Mouse (Mus musculus) E14TG2a.4 (cell line): ENCODE data around the gene Olig2.

ENCODE experiments used
- H3K27me3 ChIP-seq: 2 replicates; pipeline ENCODE4 v1.6.1; 2014; ENCODE audit warnings: low read length, control low read depth; ENCODE audit not compliant: insufficient read depth
- H3K36me3 ChIP-seq: 2 replicates; pipeline ENCODE4 v1.6.1; 2014; ENCODE audit warnings: low read length, control low read depth; ENCODE audit not compliant: insufficient read depth
- H3K4me1 ChIP-seq: replicated peaks from 2 replicates; pipeline ENCODE4 v1.6.1; 2014; ENCODE audit warnings: low read depth, low read length, control low read depth
- H3K4me3 ChIP-seq: replicated peaks from 2 replicates; pipeline ENCODE4 v1.5.1; 2014; ENCODE audit warnings: mild to moderate bottlenecking, low read length
- H3K9me3 ChIP-seq: 2 replicates; pipeline ENCODE4 v1.6.1; 2014; ENCODE audit warnings: low read length, control low read depth
- CTCF ChIP-seq: conservative IDR thresholded peaks from 2 replicates; pipeline ENCODE4 v1.5.1; 2014; ENCODE audit warnings: low read length
- NANOG ChIP-seq: IDR thresholded peaks from 2 replicates; pipeline ENCODE4 v1.6.1; 2014; ENCODE audit warnings: borderline replicate concordance, low read length, mixed read lengths
- POU5F1 ChIP-seq: IDR thresholded peaks from 2 replicates; pipeline ENCODE4 v1.6.1; 2014; ENCODE audit warnings: low read length, borderline replicate concordance

Olig2 gene

DNA sequence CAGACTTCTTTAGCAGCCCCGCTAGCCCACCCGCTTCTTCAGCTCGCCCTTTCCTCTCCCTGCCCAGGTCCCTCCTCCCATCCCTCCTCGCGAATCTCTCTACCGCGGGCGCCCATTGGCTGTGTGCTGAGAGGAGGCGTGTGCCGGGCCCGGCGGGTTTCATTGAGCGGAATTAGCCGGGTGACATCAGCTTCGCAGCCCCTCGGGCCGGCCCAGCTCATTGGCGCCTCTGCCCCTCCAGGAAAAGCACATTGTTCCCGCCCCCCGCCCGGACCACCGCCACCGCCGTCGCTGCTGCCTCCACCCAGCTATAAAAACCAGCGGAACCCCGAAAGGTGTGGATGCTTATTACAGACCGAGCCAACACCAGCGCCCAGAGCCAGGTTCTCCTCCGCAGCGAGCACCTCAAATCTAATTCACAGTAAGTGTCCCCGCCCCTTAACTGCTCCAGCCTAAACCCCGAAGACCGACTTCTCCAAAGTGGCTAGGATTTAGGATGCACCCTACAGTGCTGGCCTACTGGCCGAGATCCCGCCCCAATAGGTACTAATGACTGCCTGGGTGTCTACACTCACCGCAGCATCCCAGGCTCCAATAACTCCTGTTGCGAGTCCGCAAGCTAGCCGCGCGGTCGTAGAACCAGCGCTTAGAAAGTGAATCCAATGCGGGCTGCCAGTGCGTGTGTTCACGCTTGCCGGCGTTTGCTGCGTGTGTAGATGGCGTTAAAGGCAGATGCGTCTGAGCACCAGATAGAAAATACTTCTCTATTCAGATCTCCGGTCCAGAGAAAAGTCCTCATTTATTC lies at the start of gene Olig2:
Gene Olig2 (plus strand): TSS at position 225 of the 805 bp plus-strand sequence.
- Histone ChIP-seq H3K9me3 (no peaks in the 10 kb centered on the region), H3K4me1 (peaks cover 73% of the 10 kb centered on the region), H3K4me3 (peak within 1 kb of the TSS; percentile 69), H3K36me3 (no peaks in the 10 kb centered on the region), H3K27me3 (peaks cover 98% of the 10 kb centered on the region)
- TF ChIP-seq CTCF (no peak), POU5F1 (no peak), NANOG (no peak)

DNA sequence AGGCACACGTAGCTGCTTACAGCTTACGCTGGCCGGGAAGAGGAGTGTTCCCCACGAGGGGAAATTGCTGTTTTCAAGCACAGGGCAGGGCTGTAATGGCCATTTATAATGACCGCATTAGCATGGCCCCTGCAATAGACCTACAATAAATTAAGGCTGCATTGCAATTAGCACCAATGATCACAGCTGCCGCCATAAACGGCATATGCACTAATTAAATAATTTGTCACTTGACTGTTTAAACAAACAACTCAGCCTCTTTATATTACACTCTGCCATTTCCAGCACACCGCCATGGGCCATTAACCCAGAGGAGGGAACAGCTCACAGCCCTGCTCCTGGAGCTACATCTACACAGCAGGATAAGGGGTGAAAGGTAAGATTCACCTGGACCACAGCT lies 49.4 kb upstream of the Olig2 start:
- H3K36me3 ChIP-seq, result no peaks in the 10 kb centered on the region
- H3K4me3 ChIP-seq, result no peak overlapping the region
- TF ChIP-seq POU5F1 (no peak), NANOG (no peak), CTCF (no peak)
- H3K27me3 ChIP-seq, result no peaks in the 10 kb centered on the region; the same call in 1 of the 2 replicates
- H3K9me3 ChIP-seq, result no peaks in the 10 kb centered on the region
- peaks cover 6% of the 10 kb centered on the region for H3K4me1 ChIP-seq

DNA sequence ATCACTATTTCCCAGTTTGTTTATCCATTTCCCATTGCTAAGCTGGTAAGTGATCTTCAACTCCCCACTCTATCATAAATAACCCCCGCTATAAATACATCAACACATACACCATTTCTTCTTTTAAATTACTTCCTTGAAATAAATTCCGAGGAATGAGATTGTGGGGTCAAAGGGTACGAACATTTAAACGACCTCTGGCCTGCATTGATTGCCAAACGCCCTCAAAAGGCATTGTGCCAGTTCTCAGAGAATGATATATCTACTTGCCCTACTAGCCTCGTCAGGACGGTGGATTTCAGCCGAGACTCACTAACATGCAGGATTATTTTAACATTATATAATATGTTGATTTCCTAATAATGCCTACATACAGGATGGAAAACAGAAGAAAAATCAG lies 38.2 kb upstream of the Olig2 start:
- Histone ChIP-seq H3K36me3 (no peaks in the 10 kb centered on the region), H3K4me1 (peaks cover 4% of the 10 kb centered on the region), H3K4me3 (no peak overlapping the region), H3K9me3 (no peaks in the 10 kb centered on the region; the same call in 1 of the 2 replicates), H3K27me3 (no peaks in the 10 kb centered on the region; the same call in 1 of the 2 replicates)
- TF ChIP-seq NANOG (no peak), CTCF (no peak), POU5F1 (no peak)

DNA sequence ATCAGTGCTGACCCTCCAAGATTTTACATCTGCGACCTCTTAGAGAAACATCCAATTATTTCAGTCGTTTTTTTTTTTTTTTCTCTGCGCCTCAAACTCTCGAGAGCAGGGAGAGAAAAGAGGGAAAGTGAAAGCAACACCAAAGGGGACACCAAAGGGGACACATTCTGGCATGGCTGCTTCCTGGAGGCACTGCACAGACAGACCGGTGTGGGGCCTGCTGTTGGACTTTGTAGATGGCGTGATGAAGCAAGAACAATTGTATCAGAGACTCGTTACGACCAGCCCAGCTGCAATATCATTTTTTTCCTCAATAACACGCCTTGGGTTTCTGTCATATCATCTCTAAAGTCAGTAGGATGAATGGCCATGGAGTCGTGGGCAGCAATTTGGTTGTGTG lies 37.6 kb upstream of the Olig2 start:
- Histone ChIP-seq H3K4me3 (no peak overlapping the region), H3K27me3 (no peaks in the 10 kb centered on the region; the same call in 1 of the 2 replicates), H3K4me1 (peaks cover 4% of the 10 kb centered on the region), H3K36me3 (no peaks in the 10 kb centered on the region), H3K9me3 (peaks cover 3% of the 10 kb centered on the region)
- TF ChIP-seq CTCF, result no peak
- TF ChIP-seq NANOG, result no peak
- no peak for TF ChIP-seq POU5F1

DNA sequence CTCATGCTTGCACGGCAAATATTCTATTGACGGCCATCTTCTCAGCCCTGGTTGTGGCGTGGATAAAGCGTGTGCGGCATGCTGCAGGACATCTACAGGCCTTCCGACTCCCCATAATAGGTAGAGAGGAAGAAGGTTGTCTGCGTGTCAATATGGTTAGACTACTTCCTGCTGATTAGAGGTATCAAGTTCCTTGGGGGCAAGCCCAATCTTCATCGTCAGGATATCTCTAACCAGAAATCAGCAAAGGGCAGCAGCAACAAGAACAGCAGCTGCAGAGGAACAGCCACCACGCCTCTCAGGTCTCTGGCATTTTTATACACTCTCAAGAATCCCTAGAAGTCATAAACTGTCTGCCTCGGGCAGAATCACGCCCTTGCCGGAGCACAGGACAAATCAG lies 37.0 kb upstream of the Olig2 start:
- no peaks in the 10 kb centered on the region for H3K27me3 ChIP-seq
- TF ChIP-seq NANOG (no peak), CTCF (no peak), POU5F1 (no peak)
- H3K9me3 ChIP-seq, result peaks cover 9% of the 10 kb centered on the region
- H3K4me1 ChIP-seq, result peaks cover 4% of the 10 kb centered on the region
- H3K36me3 ChIP-seq, result no peaks in the 10 kb centered on the region
- no peak overlapping the region for H3K4me3 ChIP-seq

DNA sequence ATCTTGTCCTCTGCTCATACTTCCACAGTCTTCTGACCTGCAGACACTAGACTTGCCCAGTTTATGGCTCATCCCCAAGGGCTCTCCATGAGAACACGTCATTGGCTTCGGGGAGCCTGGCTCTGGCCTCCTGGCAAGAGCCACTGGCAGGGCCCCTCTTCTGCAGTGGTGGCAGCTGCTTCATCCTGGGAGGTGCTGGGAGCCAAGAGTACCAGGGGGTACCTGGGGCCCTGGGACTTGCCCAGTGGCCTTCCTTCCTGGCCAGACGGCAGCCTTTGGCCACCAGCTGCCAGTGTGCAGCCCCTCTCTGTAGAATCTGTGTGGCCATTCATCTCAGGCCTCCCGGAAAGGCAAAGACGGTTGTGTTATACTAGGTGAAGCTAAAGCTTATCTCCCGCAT lies 34.0 kb upstream of the Olig2 start:
- H3K4me3 ChIP-seq, result no peak overlapping the region
- TF ChIP-seq CTCF (no peak), POU5F1 (no peak), NANOG (no peak)
- no peaks in the 10 kb centered on the region for H3K27me3 ChIP-seq
- peaks cover 9% of the 10 kb centered on the region for H3K36me3 ChIP-seq
- H3K9me3 ChIP-seq, result peaks cover 33% of the 10 kb centered on the region
- H3K4me1 ChIP-seq, result peaks cover 4% of the 10 kb centered on the region

DNA sequence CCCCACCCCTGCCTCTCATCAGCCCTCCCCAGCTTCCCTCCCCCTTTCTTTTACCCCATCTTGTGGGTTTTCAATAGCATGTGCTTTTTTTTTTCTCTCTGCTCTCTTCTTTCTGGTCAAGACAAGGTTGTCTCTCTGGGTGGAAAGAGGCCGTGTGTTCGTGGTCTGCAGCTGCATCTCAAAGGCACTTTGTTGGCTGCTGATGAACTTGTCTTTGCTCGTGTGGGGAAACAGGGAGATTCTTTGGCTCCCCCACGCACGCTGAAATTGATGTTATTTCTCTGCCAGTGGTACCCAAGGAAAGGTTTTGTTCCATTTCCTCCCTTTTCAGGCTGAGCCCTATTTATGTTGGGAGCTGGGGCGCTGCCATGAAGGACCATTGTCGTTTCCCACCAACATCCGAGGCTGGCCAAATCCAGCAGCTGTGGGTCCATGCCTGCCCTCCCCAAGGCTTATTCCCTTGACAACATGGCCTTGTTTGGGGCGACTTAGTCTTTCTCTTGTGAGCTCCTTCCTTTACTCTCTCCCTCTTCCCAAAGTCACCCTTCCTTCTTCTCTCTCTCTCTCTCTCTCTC lies 33.5 kb upstream of the Olig2 start:
- H3K27me3 ChIP-seq, result no peaks in the 10 kb centered on the region
- H3K4me3 ChIP-seq, result no peak overlapping the region
- peaks cover 37% of the 10 kb centered on the region for H3K9me3 ChIP-seq
- peaks cover 4% of the 10 kb centered on the region for H3K4me1 ChIP-seq
- peaks cover 9% of the 10 kb centered on the region for H3K36me3 ChIP-seq
- no peak for TF ChIP-seq NANOG
- TF ChIP-seq CTCF, result no peak
- TF ChIP-seq POU5F1, result no peak

DNA sequence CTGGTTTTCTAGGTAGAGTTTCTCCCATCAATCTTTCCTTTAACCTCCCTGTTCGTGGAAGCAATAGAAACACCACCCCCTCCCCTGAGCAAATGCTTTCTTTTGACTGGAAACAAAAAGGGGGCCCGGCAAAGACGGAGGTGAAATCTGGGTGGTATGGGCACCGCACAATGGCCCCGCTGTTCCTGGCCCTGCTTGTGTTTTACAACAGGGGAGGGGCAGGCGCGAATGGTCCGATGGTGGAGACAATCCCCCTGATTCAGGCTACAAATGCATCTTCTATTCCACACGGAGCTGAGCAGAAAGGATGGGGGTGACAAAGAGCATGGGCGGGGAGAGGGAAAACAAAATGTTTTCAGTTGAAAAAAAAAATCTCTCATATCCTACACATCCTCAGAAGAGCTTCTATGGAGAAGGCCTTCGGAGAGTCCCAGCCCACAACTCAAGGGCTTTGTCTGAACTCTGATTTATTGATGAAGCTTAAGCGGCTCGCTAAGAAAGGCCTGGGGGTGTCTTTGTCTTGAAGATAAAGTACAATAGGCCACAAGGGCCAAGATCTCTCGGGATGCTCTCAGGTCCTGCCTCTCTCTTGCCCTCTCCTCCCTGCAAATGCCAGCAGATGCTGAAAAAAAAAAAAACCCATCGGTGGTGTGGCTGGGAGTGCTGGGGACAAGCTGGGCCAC lies 32.4 kb upstream of the Olig2 start:
- Histone ChIP-seq H3K4me1 (peaks cover 4% of the 10 kb centered on the region), H3K36me3 (peaks cover 9% of the 10 kb centered on the region), H3K27me3 (no peaks in the 10 kb centered on the region), H3K4me3 (no peak overlapping the region), H3K9me3 (peaks cover 48% of the 10 kb centered on the region)
- TF ChIP-seq CTCF (no peak), POU5F1 (no peak), NANOG (no peak)
